Mouse (Mus musculus) natural killer cell, adult 2 months (primary cell): Measurements from ENCODE around the gene Sdsl.
A peak's percentile ranks its signal among the peaks of the same experiment; 100 is the strongest.

Experiments used
- DNase-seq, 2 experiments: peaks; one replicate each; pipeline ENCODE4 v3.0.0; 2022; ENCODE audit warnings: low spot score in 2 of 2

Sdsl gene

GRCm38 (mm10) chr5:120495064-120495702, 22.6 kb upstream of the Sdsl start:
- no peak for DNase-seq

- DNase-seq, result no peak
Observed at GRCm38 (mm10) chr5:120493873-120494395, 21.3 kb upstream of the Sdsl start.

GRCm38 (mm10) chr5:120493440-120493839, 20.8 kb upstream of the Sdsl start:
- DNase-seq, result no peak

- no peak for DNase-seq
Observed at GRCm38 (mm10) chr5:120492437-120492836, 19.8 kb upstream of the Sdsl start.

- no peak for DNase-seq
Observed at GRCm38 (mm10) chr5:120490679-120491192, 18.1 kb upstream of the Sdsl start.

GRCm38 (mm10) chr5:120487844-120488243, 15.2 kb upstream of the Sdsl start:
- no peak for DNase-seq

- no peak for DNase-seq
Observed at GRCm38 (mm10) chr5:120483399-120483798, 10.8 kb upstream of the Sdsl start.

GRCm38 (mm10) chr5:120481205-120481604, 8.6 kb upstream of the Sdsl start:
- DNase-seq, result no peak

GRCm38 (mm10) chr5:120479538-120479937, 6.9 kb upstream of the Sdsl start:
- no peak for DNase-seq

GRCm38 (mm10) chr5:120477993-120478392, 5.4 kb upstream of the Sdsl start:
- no peak for DNase-seq

- no peak for DNase-seq
Observed at GRCm38 (mm10) chr5:120476296-120476695, 3.7 kb upstream of the Sdsl start, which contains the start of gene Sds. TSS of gene Sds (plus strand) at chr5:120476526.

GRCm38 (mm10) chr5:120475861-120476260, 3.3 kb upstream of the Sdsl start:
- DNase-seq, result no peak

- DNase-seq, result no peak
Observed at GRCm38 (mm10) chr5:120473361-120473760, 751 bp upstream of the Sdsl start.

GRCm38 (mm10) chr5:120471538-120471937, 1.1 kb downstream of the Sdsl start:
- no peak for DNase-seq

- no peak for DNase-seq
Observed at GRCm38 (mm10) chr5:120468830-120469229, 3.8 kb downstream of the Sdsl start.

GRCm38 (mm10) chr5:120468336-120468735, 4.3 kb downstream of the Sdsl start:
- no peak for DNase-seq

GRCm38 (mm10) chr5:120467026-120467425, 5.6 kb downstream of the Sdsl start:
- no peak for DNase-seq

GRCm38 (mm10) chr5:120465860-120466259, 6.8 kb downstream of the Sdsl start:
- no peak for DNase-seq

GRCm38 (mm10) chr5:120465062-120465461, 7.5 kb downstream of the Sdsl start:
- DNase-seq, result peak; percentile 38 to 66

GRCm38 (mm10) chr5:120464321-120464720, 8.3 kb downstream of the Sdsl start:
- no peak for DNase-seq

GRCm38 (mm10) chr5:120461902-120462301, 10.7 kb downstream of the Sdsl start:
- DNase-seq, result no peak

- DNase-seq, result no peak
Observed at GRCm38 (mm10) chr5:120459133-120459532, 13.5 kb downstream of the Sdsl start.

- peak; percentile 52 to 59 for DNase-seq
Observed at GRCm38 (mm10) chr5:120457628-120458027, 15.0 kb downstream of the Sdsl start.
